Mouse (Mus musculus): ENCODE measurements around the gene Pik3c2a.

Pik3c2a gene

DNA sequence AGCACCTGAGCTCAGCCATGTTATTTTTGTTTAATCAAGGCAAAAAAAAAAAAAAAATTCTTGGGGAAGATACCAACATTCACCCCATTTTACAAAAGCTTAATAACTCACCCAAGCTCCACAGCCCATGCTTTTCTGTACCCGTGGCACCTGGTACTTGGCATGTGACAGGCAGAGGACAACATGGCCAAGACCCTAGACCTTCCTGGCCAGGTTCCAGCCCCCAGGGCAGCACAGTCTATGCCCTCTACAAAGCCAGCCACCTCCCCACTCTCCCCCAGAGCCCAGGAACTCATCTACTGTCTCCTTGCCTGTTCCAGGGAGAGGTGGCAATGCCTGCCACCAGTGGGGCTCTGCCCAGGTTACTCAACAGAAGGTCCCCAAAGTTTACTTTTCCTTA lies 152.7 kb downstream of the Pik3c2a start:
- 78% methylated on average over 1 of the region's 1 CpGs for WGBS

DNA sequence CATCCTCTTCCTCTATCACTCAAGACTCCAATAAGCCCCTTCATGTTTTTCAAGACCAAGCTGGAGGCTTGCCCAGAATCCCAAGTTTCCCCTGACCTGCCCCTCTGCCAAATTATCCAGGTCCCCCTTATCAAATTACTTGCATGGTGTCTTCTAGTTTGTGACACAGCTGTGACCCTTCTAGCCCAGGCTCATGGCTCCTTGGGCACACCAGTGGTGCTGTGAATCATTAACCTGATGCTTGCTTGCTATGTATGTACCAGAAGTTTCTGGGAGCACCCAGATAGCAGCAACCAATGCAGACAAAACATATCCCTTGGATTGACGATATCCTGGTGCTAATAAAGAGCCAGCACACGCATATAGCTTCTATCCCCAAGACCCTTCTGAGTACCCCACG lies 154.3 kb downstream of the Pik3c2a start:
- 96% methylated on average over 3 of the region's 3 CpGs for WGBS

DNA sequence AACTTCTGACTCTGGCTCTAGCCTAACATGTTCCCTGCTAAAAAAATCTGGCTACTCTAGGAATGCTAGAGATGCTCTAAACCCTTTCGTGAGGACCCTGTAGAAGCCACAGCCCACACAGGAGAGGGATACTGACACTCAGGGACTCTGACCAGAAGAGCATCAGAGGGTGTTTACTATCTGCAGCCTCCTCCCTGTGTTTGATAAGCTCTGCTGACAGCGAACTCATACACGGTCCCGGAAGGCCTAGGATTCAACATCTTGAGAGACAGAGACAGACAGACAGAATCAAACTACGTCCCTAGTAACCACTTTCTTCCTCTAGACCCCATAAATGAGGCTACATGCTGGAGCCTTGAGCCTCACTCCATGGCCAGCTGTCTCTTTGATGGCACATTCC lies 155.3 kb downstream of the Pik3c2a start:
- 96% methylated on average over 5 of the region's 5 CpGs for WGBS

All from cerebral cortex, adult 2 months (tissue).